Mouse (Mus musculus): Measurements from ENCODE around the gene Tmem53.

Gene Tmem53

GRCm38 (mm10) chr4:117317701-117318190 lies 66.0 kb downstream of the Tmem53 start:
- DNase-seq: no peak
